Mouse (Mus musculus) stomach, embryonic 16.5 days (tissue): ENCODE results near the gene Dbh. TPM values are rescaled to one million over a fixed set of nuclear protein-coding genes. Genes with fewer than 3 reads are reported as not detected.
A peak's percentile ranks its signal among the peaks of the same experiment; 100 is the strongest.

Experiments
- ATAC-seq: fragments of 200-750 bp; cut with Nextera tagmentation; 2 replicates; pipeline ENCODE4 v1.8.0; 2017; ENCODE audit warnings: moderate number of reproducible peaks, moderate TSS enrichment; ENCODE audit not compliant: insufficient read depth, low FRiP score
- H3K27ac ChIP-seq: fragments of 300-500 bp; sonication (generic); 2 replicates; pipeline ENCODE4 v1.5.1; 2014; ENCODE audit warnings: low read length
- H3K27me3 ChIP-seq: fragments of 300-500 bp; sonication (generic); 2 replicates; pipeline ENCODE4 v1.6.1; 2014; ENCODE audit warnings: low read length, control low read depth, mixed read lengths; ENCODE audit not compliant: control insufficient read depth, insufficient read depth
- H3K36me3 ChIP-seq: fragments of 300-500 bp; sonication (generic); 2 replicates; pipeline ENCODE4 v1.6.1; 2014; ENCODE audit warnings: low read length; ENCODE audit not compliant: control insufficient read depth, insufficient read depth
- H3K4me1 ChIP-seq: fragments of 300-500 bp; sonication (generic); 2 replicates; pipeline ENCODE4 v1.6.1; 2014; ENCODE audit warnings: low read length, control low read depth, mixed read lengths; ENCODE audit not compliant: control insufficient read depth, insufficient read depth
- H3K4me2 ChIP-seq: fragments of 300-500 bp; sonication (generic); 2 replicates; pipeline ENCODE4 v1.6.1; 2014; ENCODE audit warnings: low read depth, low read length, mixed read lengths
- H3K4me3 ChIP-seq: fragments of 300-500 bp; sonication (generic); replicated peaks from 2 replicates; pipeline ENCODE4 v1.5.1; 2014; ENCODE audit warnings: mild to moderate bottlenecking, low read length
- H3K9ac ChIP-seq: fragments of 300-500 bp; sonication (generic); 2 replicates; pipeline ENCODE4 v1.6.1; 2014; ENCODE audit warnings: low read length
- H3K9me3 ChIP-seq: fragments of 300-500 bp; sonication (generic); replicated peaks from 2 replicates; pipeline ENCODE4 v1.6.1; 2016; ENCODE audit warnings: low read length, control low read depth; ENCODE audit not compliant: control insufficient read depth
- WGBS: fragments of 180-500 bp; shearing (Covaris S2); extraction: QIAGEN DNeasy Blood & Tissue Kit; methylation state at CpG from one replicate; pipeline ENCODE4 v1.1.7; 2014; 5-methylcytosine and 5-hydroxymethylcytosine counted together
- polyA plus RNA-seq: library from polyadenylated mRNA; unstranded; fragments of >200 nt; fragmentation: Nextera tagmentation; extraction: Ambion mirVana; gene quantifications from 2 replicates; pipeline ENCODE4 v1.2.1, GENCODE M21; 2015

Gene Dbh
- polyA plus RNA-seq, 1 experiment from 2014 or later, result 0.76 TPM

DNA sequence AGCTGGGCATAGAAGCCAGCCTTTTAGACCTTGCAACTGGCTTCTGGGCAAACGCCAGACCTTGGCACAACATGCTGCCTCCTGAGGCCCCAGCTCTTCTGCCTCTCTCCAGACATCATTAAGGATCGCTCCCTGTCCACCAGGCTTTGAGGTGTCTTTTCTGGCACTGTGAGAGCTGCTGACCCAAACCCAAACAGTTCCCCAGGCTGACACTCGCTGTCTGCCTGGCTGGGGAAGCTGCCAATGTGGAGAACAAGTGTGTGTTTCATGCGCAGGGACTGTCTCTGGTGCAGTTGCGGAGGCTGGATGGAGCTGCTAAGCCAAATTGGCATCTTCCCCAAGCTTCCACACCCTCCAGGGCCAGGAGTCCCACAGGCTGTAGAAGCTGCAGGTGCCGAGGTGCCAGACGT is 58.0 kb downstream of the Dbh start:
- Histone ChIP-seq H3K27me3 (no peaks in the 10 kb centered on the region), H3K27ac (no peak overlapping the region), H3K9me3 (no peaks in the 10 kb centered on the region), H3K4me3 (no peak overlapping the region), H3K4me2 (no peak overlapping the region), H3K4me1 (no peaks in the 10 kb centered on the region), H3K9ac (no peak overlapping the region), H3K36me3 (no peaks in the 10 kb centered on the region)
- no peak for ATAC-seq
- WGBS, result 83% methylated on average over 7 of the region's 7 CpGs

DNA sequence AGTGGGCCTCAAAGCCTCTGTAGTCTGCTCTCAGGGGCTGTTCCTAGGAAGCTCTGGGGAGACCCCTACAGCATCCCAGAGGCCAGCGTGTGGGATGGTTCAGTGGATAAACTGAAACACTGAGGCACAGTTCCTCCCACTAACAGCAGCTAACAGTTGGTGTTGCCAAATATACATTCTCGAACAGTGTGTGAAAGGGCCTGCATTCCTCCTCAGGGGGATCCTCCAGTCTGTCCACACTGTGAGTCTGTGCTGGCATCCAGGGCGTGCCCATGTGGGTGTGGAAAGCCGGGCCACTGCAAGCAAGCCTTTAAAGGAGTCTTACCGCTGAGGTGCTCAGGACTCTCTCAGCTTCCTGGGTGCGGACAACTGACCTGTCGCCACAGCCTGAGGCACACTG is 61.5 kb downstream of the Dbh start:
- 54% methylated on average over 7 of the region's 7 CpGs for WGBS
- Histone ChIP-seq H3K4me3 (no peak overlapping the region), H3K4me1 (no peaks in the 10 kb centered on the region), H3K4me2 (no peak overlapping the region), H3K27me3 (no peaks in the 10 kb centered on the region), H3K9ac (no peak overlapping the region), H3K36me3 (no peaks in the 10 kb centered on the region), H3K27ac (no peak overlapping the region), H3K9me3 (no peaks in the 10 kb centered on the region)
- ATAC-seq, result no peak

DNA sequence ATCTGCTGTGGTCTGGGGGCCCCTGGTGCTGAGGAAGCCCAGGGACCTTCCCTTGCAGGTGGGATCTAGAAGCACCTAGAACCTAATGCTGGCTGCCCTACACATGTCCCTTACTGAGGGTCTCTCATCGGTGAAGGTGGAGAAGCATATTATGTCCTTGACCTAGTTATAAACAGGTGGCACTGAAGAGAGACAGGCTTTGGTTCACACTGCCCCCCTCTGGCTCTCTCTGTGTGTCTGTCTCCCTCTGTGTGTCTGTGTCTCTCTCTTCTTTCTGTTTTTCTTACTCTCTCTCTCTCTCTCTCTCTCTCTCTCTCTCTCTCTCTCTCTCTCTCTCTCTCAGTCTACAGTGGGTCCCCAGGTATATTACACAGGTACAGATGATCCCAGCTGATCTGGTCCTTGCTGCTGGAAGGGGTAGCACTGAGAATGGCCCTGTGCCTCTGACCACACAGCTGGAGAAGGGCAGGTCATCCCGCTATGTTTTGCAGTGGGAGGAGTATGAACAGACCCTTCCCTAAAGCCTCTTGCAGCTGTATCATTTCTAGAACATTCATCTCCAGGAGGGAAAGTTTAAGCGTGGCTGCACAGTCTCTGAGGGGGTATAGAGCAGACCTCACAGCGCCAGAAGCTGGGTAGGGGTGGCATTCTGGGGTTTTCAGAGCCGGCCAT is 63.9 kb downstream of the Dbh start:
- H3K27ac ChIP-seq, result no peak overlapping the region
- no peaks in the 10 kb centered on the region for H3K36me3 ChIP-seq
- no peak for ATAC-seq
- no peaks in the 10 kb centered on the region for H3K9me3 ChIP-seq
- no peak overlapping the region for H3K9ac ChIP-seq
- H3K4me2 ChIP-seq, result no peak overlapping the region
- no peak overlapping the region for H3K4me3 ChIP-seq
- WGBS, result 75% methylated on average over 5 of the region's 5 CpGs
- no peaks in the 10 kb centered on the region for H3K27me3 ChIP-seq
- no peaks in the 10 kb centered on the region; the same call in 1 of the 2 replicates for H3K4me1 ChIP-seq

DNA sequence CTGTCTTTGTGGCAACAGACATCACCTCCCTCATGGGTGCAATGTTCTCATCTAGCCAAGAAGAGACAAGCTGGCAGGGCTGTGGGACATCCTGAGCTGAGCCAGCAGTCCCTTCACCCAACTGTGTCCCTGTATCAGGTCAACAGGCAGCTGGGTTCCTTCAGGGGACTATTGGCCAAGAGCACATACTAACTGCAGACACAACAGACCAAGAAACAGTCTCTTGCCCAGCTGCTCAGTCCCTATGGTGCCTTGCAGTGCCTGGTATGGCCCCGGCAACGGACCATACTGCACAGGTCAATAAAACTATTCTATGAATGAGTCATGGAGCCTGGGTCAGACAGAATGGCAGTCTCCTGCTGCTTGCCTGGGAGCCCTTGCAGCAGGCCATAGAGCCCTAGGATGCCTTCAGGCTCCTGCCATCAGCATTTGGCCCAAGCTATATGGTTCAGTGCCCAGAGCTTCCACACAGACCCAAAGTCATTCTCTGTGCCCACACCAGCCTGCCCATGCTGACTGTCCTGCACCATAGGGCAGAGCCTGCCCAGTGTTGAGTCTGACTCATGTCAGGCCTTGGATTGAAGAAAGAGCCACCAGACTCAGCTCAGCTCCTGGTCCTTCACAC is 64.6 kb downstream of the Dbh start:
- ATAC-seq, result no peak
- no peak overlapping the region for H3K9ac ChIP-seq
- H3K4me2 ChIP-seq, result no peak overlapping the region
- H3K27me3 ChIP-seq, result no peaks in the 10 kb centered on the region
- 79% methylated on average over 2 of the region's 2 CpGs for WGBS
- no peaks in the 10 kb centered on the region for H3K36me3 ChIP-seq
- no peak overlapping the region for H3K4me3 ChIP-seq
- H3K27ac ChIP-seq, result no peak overlapping the region
- H3K9me3 ChIP-seq, result no peaks in the 10 kb centered on the region
- no peaks in the 10 kb centered on the region; the same call in 1 of the 2 replicates for H3K4me1 ChIP-seq

DNA sequence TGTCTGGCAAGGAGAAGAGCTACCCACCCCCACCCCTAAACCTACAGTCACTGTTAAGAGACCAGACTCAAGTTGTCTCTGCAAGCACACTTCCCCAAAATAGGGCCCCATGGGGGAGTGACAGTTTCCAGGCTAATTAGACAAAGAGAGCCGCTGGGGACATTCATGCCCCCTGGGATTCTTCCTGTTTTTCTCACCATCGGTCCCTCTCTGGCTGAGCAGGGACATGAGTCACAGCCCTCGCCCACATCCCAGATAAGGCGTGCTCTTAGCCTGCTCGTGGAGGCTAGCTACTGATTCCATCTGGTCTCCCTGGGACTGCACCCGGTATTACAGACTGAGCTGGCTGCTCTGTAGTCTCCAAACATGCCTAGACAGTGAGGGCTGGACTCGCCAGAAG is 67.3 kb downstream of the Dbh start:
- H3K4me3 ChIP-seq, result no peak overlapping the region
- 24% methylated on average over 7 of the region's 7 CpGs for WGBS
- no peaks in the 10 kb centered on the region for H3K27me3 ChIP-seq
- H3K9ac ChIP-seq, result no peak overlapping the region
- peak; percentile 38; the same call in 1 of the 2 replicates for ATAC-seq
- no peaks in the 10 kb centered on the region for H3K36me3 ChIP-seq
- no peaks in the 10 kb centered on the region for H3K9me3 ChIP-seq
- no peaks in the 10 kb centered on the region; the same call in 1 of the 2 replicates for H3K4me1 ChIP-seq
- H3K27ac ChIP-seq, result peak overlapping the region; percentile 22; the same call in 1 of the 2 replicates
- no peak overlapping the region for H3K4me2 ChIP-seq

Other genes starting within 250 kb of the Dbh start
- 39.9 and 40.7 TPM in 2 replicates for gene Surf2, start 248.9 kb upstream of the Dbh start, polyA plus RNA-seq
- gene Surf1, start 248.7 kb upstream of the Dbh start, polyA plus RNA-seq, result 59.9 and 61.8 TPM in 2 replicates
- 245 and 251 TPM in 2 replicates for gene Surf4, start 231.3 kb upstream of the Dbh start, polyA plus RNA-seq
- 0.10 and 0.15 TPM in 2 replicates for gene Stkld1, start 231.2 kb upstream of the Dbh start, polyA plus RNA-seq
- gene Rexo4, start 200.8 kb upstream of the Dbh start, polyA plus RNA-seq, result 40.3 and 42.3 TPM in 2 replicates
- gene Adamts13, start 191.8 kb upstream of the Dbh start, polyA plus RNA-seq, result 0.20 and 0.21 TPM in 2 replicates
- gene Cacfd1, start 155.3 kb upstream of the Dbh start, polyA plus RNA-seq, result 60.7 and 63.4 TPM in 2 replicates
- gene Slc2a6, start 137.2 kb upstream of the Dbh start, polyA plus RNA-seq, result 0.77 and 1.2 TPM in 2 replicates
- 0.60 and 9.8 TPM in 2 replicates for gene Mymk, start 93.1 kb upstream of the Dbh start, polyA plus RNA-seq
- gene Adamtsl2, start 85.9 kb upstream of the Dbh start, polyA plus RNA-seq, result 3.6 and 4.0 TPM in 2 replicates
- gene Fam163b, start 22.7 kb upstream of the Dbh start, polyA plus RNA-seq, result 0.04 and 0.10 TPM in 2 replicates
- 18.6 and 19.8 TPM in 2 replicates for gene Sardh, start 83.1 kb downstream of the Dbh start, polyA plus RNA-seq